Mouse (Mus musculus) CH12.LX (cell line): ENCODE data around the gene Pde12.

ENCODE experiments used
- CHD2 ChIP-seq: IDR thresholded peaks from 2 replicates; pipeline ENCODE4 v1.6.1; 2011; ENCODE audit warnings: low read length, improper control_type of control experiment
- CTCF ChIP-seq, 2 experiments: IDR thresholded peaks in 1 of 2; conservative IDR thresholded peaks in 1 of 2; 2 replicates each; pipeline ENCODE4 v1.5.1; 2011 to 2012; ENCODE audit warnings: low read depth in 2 of 2, low read length in 2 of 2, improper control_type of control experiment in 1 of 2, inconsistent platforms in 1 of 2, mild to moderate bottlenecking in 1 of 2, moderate library complexity in 1 of 2
- ELF1 ChIP-seq: IDR thresholded peaks from 2 replicates; pipeline ENCODE4 v1.6.1; 2014; ENCODE audit warnings: low read depth, mild to moderate bottlenecking, inconsistent platforms, low read length, improper control_type of control experiment
- EP300 ChIP-seq: IDR thresholded peaks from 2 replicates; pipeline ENCODE4 v1.6.1; 2011; ENCODE audit warnings: low read length, improper control_type of control experiment
- ETS1 ChIP-seq: conservative IDR thresholded peaks from 2 replicates; pipeline ENCODE4 v1.6.1; 2012; ENCODE audit warnings: low read depth, mild to moderate bottlenecking, inconsistent platforms, low read length, improper control_type of control experiment, moderate library complexity
- HCFC1 ChIP-seq: IDR thresholded peaks from 2 replicates; pipeline ENCODE4 v1.6.1; 2012; ENCODE audit warnings: low read depth, mild to moderate bottlenecking, inconsistent platforms, low read length, improper control_type of control experiment
- MAX ChIP-seq: IDR thresholded peaks from 2 replicates; pipeline ENCODE4 v1.6.1; 2011; ENCODE audit warnings: low read length, improper control_type of control experiment
- NELFE ChIP-seq: IDR thresholded peaks from 2 replicates; pipeline ENCODE4 v1.6.1; 2011; ENCODE audit warnings: low read depth, low read length, improper control_type of control experiment
- POLR2A ChIP-seq: IDR thresholded peaks from 2 replicates; pipeline ENCODE4 v1.6.1; 2011; ENCODE audit warnings: low read depth, mild to moderate bottlenecking, improper control_type of control experiment, low read length
- RAD21 ChIP-seq: IDR thresholded peaks from 2 replicates; pipeline ENCODE4 v1.6.1; 2011; ENCODE audit warnings: low read depth, mild to moderate bottlenecking, low read length, improper control_type of control experiment, moderate library complexity
- TBP ChIP-seq: conservative IDR thresholded peaks from 2 replicates; pipeline ENCODE4 v1.6.1; 2011; ENCODE audit warnings: low read depth, low read length, improper control_type of control experiment
- ZC3H11A ChIP-seq: IDR thresholded peaks from 2 replicates; pipeline ENCODE4 v1.6.1; 2012; ENCODE audit warnings: low read depth, mild to moderate bottlenecking, inconsistent platforms, low read length, improper control_type of control experiment
- ZKSCAN1 ChIP-seq: IDR thresholded peaks from 2 replicates; pipeline ENCODE4 v1.6.1; 2012; ENCODE audit warnings: low read depth, inconsistent platforms, low read length, improper control_type of control experiment, borderline replicate concordance

- TF ChIP-seq ZKSCAN1: no peak
- no peak for TF ChIP-seq ETS1
- TF ChIP-seq CTCF (conservative IDR thresholded peaks at IDR 0.05 in 1 of 2, IDR thresholded peaks at IDR 0.05 in 1 of 2; ENCODE audit: low read depth in 2 of 2, low read length in 2 of 2): no peak
- no peak for TF ChIP-seq CHD2
- TF ChIP-seq RAD21: no peak
- TF ChIP-seq POLR2A: no peak
- no peak for TF ChIP-seq ZC3H11A
- no peak for TF ChIP-seq NELFE
- no peak for TF ChIP-seq EP300
- no peak for TF ChIP-seq MAX
- TF ChIP-seq HCFC1: no peak
- TF ChIP-seq TBP: no peak
- no peak for TF ChIP-seq ELF1
These were observed 5.8 kb downstream of the Pde12 start for GRCm38 (mm10) chr14:26663851-26664250.
